Mouse (Mus musculus): ENCODE measurements around the gene Sec22b. TPM values are rescaled to one million over a fixed set of nuclear protein-coding genes. Genes with fewer than 3 reads are reported as not detected.

Gene Sec22b
- polyA plus RNA-seq, 1 experiment from 2014 or later = 158 TPM

- no peak overlapping the region for H3K4me2 ChIP-seq
- no peak overlapping the region for H3K9ac ChIP-seq
- H3K4me3 ChIP-seq (ENCODE audit: low read depth, low read length) = no peak overlapping the region
- 67% methylated on average over 6 of the region's 6 CpGs for whole genome bisulfite sequencing
- TF ChIP-seq CTCF (IDR thresholded peaks at IDR 0.05; ENCODE audit: low read depth) = no peak
- DNase-seq (peak; percentile 44), ATAC-seq (ENCODE audit: insufficient read depth) (peak; percentile 47; the same call in 1 of the 2 replicates)
- no peaks in the 10 kb centered on the region for H3K36me3 ChIP-seq (ENCODE audit: insufficient read depth)
- H3K27ac ChIP-seq (ENCODE audit: low read depth) = no peak overlapping the region
- H3K27me3 ChIP-seq (ENCODE audit: insufficient read depth, low read length) = no peaks in the 10 kb centered on the region
- peaks cover 37% of the 10 kb centered on the region for H3K4me1 ChIP-seq (ENCODE audit: insufficient read depth)
- no peaks in the 10 kb centered on the region for H3K9me3 ChIP-seq (ENCODE audit: low read depth, low read length)
These were observed 33.6 kb downstream of the Sec22b start for GRCm38 (mm10) chr3:97934331-97935300.

- H3K9me3 ChIP-seq (ENCODE audit: low read depth, low read length) = no peaks in the 10 kb centered on the region
- H3K27ac ChIP-seq (ENCODE audit: low read depth) = no peak overlapping the region
- peak; percentile 16; the same call in 1 of the 2 replicates for TF ChIP-seq CTCF (IDR thresholded peaks at IDR 0.05; ENCODE audit: low read depth)
- DNase-seq (peak; percentile 27), ATAC-seq (ENCODE audit: insufficient read depth) (no peak)
- H3K27me3 ChIP-seq (ENCODE audit: insufficient read depth, low read length) = no peaks in the 10 kb centered on the region
- no peaks in the 10 kb centered on the region for H3K36me3 ChIP-seq (ENCODE audit: insufficient read depth)
- H3K4me1 ChIP-seq (ENCODE audit: insufficient read depth) = peaks cover 44% of the 10 kb centered on the region
- WGBS = 32% methylated on average over 17 of the region's 17 CpGs
- H3K4me2 ChIP-seq = no peak overlapping the region
- H3K4me3 ChIP-seq (ENCODE audit: low read depth, low read length) = no peak overlapping the region
- no peak overlapping the region for H3K9ac ChIP-seq
These were observed 36.3 kb downstream of the Sec22b start for GRCm38 (mm10) chr3:97937068-97937944.

GRCm38 (mm10) chr3:97937945-97938266 is 36.9 kb downstream of the Sec22b start:
- TF ChIP-seq CTCF (IDR thresholded peaks at IDR 0.05; ENCODE audit: low read depth) = no peak
- Histone ChIP-seq H3K9ac (no peak overlapping the region), H3K4me3 (ENCODE audit: low read depth, low read length) (no peak overlapping the region), H3K9me3 (ENCODE audit: low read depth, low read length) (no peaks in the 10 kb centered on the region), H3K27me3 (ENCODE audit: insufficient read depth, low read length) (no peaks in the 10 kb centered on the region), H3K4me2 (no peak overlapping the region), H3K27ac (ENCODE audit: low read depth) (no peak overlapping the region), H3K36me3 (ENCODE audit: insufficient read depth) (no peaks in the 10 kb centered on the region), H3K4me1 (ENCODE audit: insufficient read depth) (peaks cover 46% of the 10 kb centered on the region)
- no peak for ATAC-seq (ENCODE audit: insufficient read depth)
- WGBS = 55% methylated on average over 6 of the region's 6 CpGs
- no peak for DNase-seq

- Histone ChIP-seq H3K4me2 (no peak overlapping the region), H3K36me3 (ENCODE audit: insufficient read depth) (no peaks in the 10 kb centered on the region), H3K9me3 (ENCODE audit: low read depth, low read length) (no peaks in the 10 kb centered on the region), H3K4me3 (ENCODE audit: low read depth, low read length) (no peak overlapping the region), H3K27ac (ENCODE audit: low read depth) (peak overlapping the region; percentile 88), H3K4me1 (ENCODE audit: insufficient read depth) (peaks cover 40% of the 10 kb centered on the region), H3K27me3 (ENCODE audit: insufficient read depth, low read length) (no peaks in the 10 kb centered on the region), H3K9ac (no peak overlapping the region)
- DNase-seq (no peak), ATAC-seq (ENCODE audit: insufficient read depth) (no peak)
- no peak for TF ChIP-seq CTCF (IDR thresholded peaks at IDR 0.05; ENCODE audit: low read depth)
- 50% methylated on average over 7 of the region's 7 CpGs for WGBS
These were observed 38.0 kb downstream of the Sec22b start for GRCm38 (mm10) chr3:97938814-97939526.

- peak overlapping the region; percentile 88 for H3K27ac ChIP-seq (ENCODE audit: low read depth)
- no peaks in the 10 kb centered on the region for H3K9me3 ChIP-seq (ENCODE audit: low read depth, low read length)
- no peaks in the 10 kb centered on the region for H3K27me3 ChIP-seq (ENCODE audit: insufficient read depth, low read length)
- no peaks in the 10 kb centered on the region for H3K36me3 ChIP-seq (ENCODE audit: insufficient read depth)
- DNase-seq (peak; percentile 60), ATAC-seq (ENCODE audit: insufficient read depth) (peak; percentile 65)
- H3K4me3 ChIP-seq (ENCODE audit: low read depth, low read length) = no peak overlapping the region
- H3K4me2 ChIP-seq = peak overlapping the region; percentile 18; the same call in 1 of the 2 replicates
- 0 out of 2 replicates have a peak overlapping the region, but pooled peaks have one; percentile 9 for H3K9ac ChIP-seq
- TF ChIP-seq CTCF (IDR thresholded peaks at IDR 0.05; ENCODE audit: low read depth) = no peak
- 11% methylated on average over 10 of the region's 10 CpGs for WGBS
- peaks cover 44% of the 10 kb centered on the region for H3K4me1 ChIP-seq (ENCODE audit: insufficient read depth)
These were observed 38.9 kb downstream of the Sec22b start for GRCm38 (mm10) chr3:97939626-97940510.

Measured in lung, embryonic 14.5 days (tissue).